Mouse (Mus musculus) lung, embryonic 15.5 days (tissue): ENCODE measurements around the gene Snap25. TPM values are rescaled to one million over a fixed set of nuclear protein-coding genes. Genes with fewer than 3 reads are reported as not detected.
A peak's percentile ranks its signal among the peaks of the same experiment; 100 is the strongest.

Experiments used
- ATAC-seq: fragments of 200-750 bp; cut with Nextera tagmentation; 2 replicates; pipeline ENCODE4 v1.8.0; 2017; ENCODE audit warnings: moderate number of reproducible peaks, borderline replicate concordance; ENCODE audit not compliant: low FRiP score, low TSS enrichment; ENCODE audit errors: extremely low read depth
- H3K27ac ChIP-seq: fragments of 300-500 bp; sonication (generic); 2 replicates; pipeline ENCODE4 v1.5.1; 2015; ENCODE audit warnings: moderate library complexity, mild to moderate bottlenecking, inconsistent platforms
- H3K27me3 ChIP-seq: fragments of 300-500 bp; sonication (generic); 2 replicates; pipeline ENCODE4 v1.6.1; 2015; ENCODE audit warnings: inconsistent platforms
- H3K36me3 ChIP-seq: fragments of 300-500 bp; sonication (generic); 2 replicates; pipeline ENCODE4 v1.6.1; 2015; ENCODE audit warnings: inconsistent platforms
- H3K4me1 ChIP-seq: fragments of 300-500 bp; sonication (generic); 2 replicates; pipeline ENCODE4 v1.6.1; 2015; ENCODE audit warnings: inconsistent platforms
- H3K4me2 ChIP-seq: fragments of 300-500 bp; sonication (generic); 2 replicates; pipeline ENCODE4 v1.6.1; 2015; ENCODE audit warnings: inconsistent platforms, mild to moderate bottlenecking, moderate library complexity
- H3K4me3 ChIP-seq: fragments of 300-500 bp; sonication (generic); 2 replicates; pipeline ENCODE4 v1.5.1; 2015; ENCODE audit warnings: mild to moderate bottlenecking, inconsistent platforms
- H3K9ac ChIP-seq: fragments of 300-500 bp; sonication (generic); 2 replicates; pipeline ENCODE4 v1.6.1; 2015; ENCODE audit warnings: inconsistent platforms
- H3K9me3 ChIP-seq: fragments of 300-500 bp; sonication (generic); 2 replicates; pipeline ENCODE4 v1.6.1; 2016; ENCODE audit warnings: inconsistent platforms
- WGBS: fragments of 180-500 bp; shearing (Covaris S2); methylation state at CpG from one replicate; pipeline ENCODE4 v1.1.7; 2015; 5-methylcytosine and 5-hydroxymethylcytosine counted together
- polyA plus RNA-seq: library from polyadenylated mRNA; unstranded; fragments of >200 nt; fragmentation: Nextera tagmentation; extraction: Ambion mirVana; gene quantifications from 2 replicates; pipeline ENCODE4 v1.2.1, GENCODE M21; 2015

Gene Snap25
- 1.0 and 1.6 TPM in 2 replicates for polyA plus RNA-seq

DNA sequence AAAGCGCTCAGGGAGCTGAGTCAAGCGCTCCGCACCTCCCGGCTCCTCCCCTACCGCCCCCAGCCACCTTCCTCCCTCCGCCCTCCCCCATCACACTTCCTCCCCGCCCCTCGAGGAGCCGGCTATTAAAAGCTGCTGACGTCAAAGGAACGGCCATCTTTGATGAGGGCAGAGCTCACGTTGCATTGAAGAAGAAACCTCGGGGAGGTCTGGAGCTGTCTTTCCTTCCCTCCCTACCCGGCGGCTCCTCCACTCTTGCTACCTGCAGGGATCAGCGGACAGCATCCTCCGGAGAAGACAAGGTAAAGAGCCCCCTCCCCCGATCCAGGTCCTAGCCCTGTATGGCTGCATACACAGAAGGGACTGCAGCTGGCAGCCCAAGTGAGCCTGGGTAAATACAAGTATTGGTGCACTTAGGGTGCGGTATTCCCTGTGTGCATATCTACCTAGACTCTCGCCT, at the start of gene Snap25:
Snap25 (plus strand) TSS at position 155 of the 460 bp plus-strand sequence.
- Histone ChIP-seq H3K27ac (no peak within 1 kb of the TSS), H3K9me3 (no peaks in the 10 kb centered on the region), H3K9ac (no peak within 1 kb of the TSS), H3K4me2 (peak within 1 kb of the TSS; percentile 55), H3K4me3 (peak within 1 kb of the TSS; percentile 29), H3K27me3 (peaks cover 22% of the 10 kb centered on the region), H3K36me3 (no peaks in the 10 kb centered on the region), H3K4me1 (peaks cover 8% of the 10 kb centered on the region)
- peak; percentile 23; the same call in 1 of the 2 replicates for ATAC-seq
- WGBS = under 1% methylated on average over 20 of the region's 20 CpGs

DNA sequence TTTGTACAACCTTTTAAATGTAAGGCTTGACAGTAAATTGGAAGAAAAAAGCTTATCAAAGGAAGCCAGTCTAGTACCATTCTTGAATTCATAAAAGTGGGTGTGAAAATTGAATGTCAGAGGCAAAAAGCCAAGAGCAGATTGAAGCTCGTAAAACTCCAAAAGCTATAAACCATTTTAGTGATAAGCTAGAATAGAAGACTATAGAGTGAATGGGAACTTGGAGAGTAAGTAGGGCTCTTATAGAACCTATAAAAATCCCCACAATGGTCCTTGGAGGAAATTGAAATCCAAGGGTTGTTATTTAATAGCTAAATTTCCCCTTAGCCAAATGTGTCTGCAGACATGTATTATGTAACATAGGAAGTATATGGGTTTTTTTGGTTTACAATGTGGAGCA, 46.3 kb upstream of the Snap25 start:
- Histone ChIP-seq H3K4me3 (no peak overlapping the region), H3K4me1 (peaks cover 13% of the 10 kb centered on the region), H3K9me3 (no peaks in the 10 kb centered on the region), H3K4me2 (no peak overlapping the region), H3K27ac (no peak overlapping the region), H3K9ac (no peak overlapping the region), H3K27me3 (no peaks in the 10 kb centered on the region), H3K36me3 (no peaks in the 10 kb centered on the region)
- 70% methylated on average over 1 of the region's 1 CpGs for WGBS
- ATAC-seq = no peak

DNA sequence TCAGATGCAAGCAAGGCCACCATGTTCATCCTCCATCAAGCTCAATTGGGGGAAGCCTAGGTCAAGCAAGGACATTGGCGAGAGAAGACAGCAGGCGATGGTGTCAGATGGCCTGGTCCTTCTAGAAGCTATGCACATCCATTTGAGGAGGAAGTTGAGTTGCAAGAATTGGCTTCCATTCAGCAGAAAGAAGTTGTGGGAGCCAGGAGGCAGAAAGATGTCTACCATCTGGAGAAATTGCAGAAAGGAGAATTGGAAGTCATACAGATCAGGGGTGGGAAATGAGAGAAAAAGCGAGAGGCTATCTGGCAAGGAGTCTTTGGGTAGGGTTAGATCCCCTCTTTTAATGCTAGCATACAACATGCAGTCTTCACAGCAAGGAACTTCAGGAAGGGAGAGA, 44.1 kb upstream of the Snap25 start:
- Histone ChIP-seq H3K27me3 (no peaks in the 10 kb centered on the region), H3K4me2 (no peak overlapping the region), H3K4me3 (no peak overlapping the region), H3K36me3 (no peaks in the 10 kb centered on the region), H3K27ac (no peak overlapping the region), H3K4me1 (peaks cover 13% of the 10 kb centered on the region), H3K9me3 (no peaks in the 10 kb centered on the region), H3K9ac (no peak overlapping the region)
- 0 out of 2 replicates have a peak, but pooled peaks have one; percentile 57 for ATAC-seq
- WGBS = 67% methylated on average over 3 of the region's 3 CpGs

DNA sequence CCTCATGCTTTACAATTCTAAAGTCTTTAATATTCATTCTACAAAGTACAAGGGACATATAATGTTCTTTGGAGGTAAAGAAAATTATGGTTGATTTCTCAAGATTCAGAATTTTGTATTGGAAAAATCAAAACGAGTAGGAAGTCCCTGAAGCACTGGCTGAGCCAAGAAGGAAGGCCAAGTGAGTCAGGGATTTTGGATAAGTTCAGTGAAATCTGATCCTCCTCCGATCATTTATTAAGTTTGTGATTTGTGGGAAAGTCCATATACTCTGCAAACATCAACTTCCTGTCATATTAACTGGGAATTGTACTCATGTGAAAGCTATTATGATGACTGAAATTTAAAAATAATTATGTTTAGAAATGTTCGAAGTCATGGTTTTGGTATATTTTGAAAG, 43.6 kb upstream of the Snap25 start:
- no peaks in the 10 kb centered on the region for H3K9me3 ChIP-seq
- 48% methylated on average over 3 of the region's 3 CpGs for WGBS
- no peaks in the 10 kb centered on the region for H3K27me3 ChIP-seq
- no peaks in the 10 kb centered on the region for H3K36me3 ChIP-seq
- peaks cover 13% of the 10 kb centered on the region for H3K4me1 ChIP-seq
- no peak overlapping the region for H3K4me3 ChIP-seq
- H3K4me2 ChIP-seq = no peak overlapping the region
- no peak; the same call in 1 of the 2 replicates for ATAC-seq
- no peak overlapping the region for H3K9ac ChIP-seq
- H3K27ac ChIP-seq = no peak overlapping the region

DNA sequence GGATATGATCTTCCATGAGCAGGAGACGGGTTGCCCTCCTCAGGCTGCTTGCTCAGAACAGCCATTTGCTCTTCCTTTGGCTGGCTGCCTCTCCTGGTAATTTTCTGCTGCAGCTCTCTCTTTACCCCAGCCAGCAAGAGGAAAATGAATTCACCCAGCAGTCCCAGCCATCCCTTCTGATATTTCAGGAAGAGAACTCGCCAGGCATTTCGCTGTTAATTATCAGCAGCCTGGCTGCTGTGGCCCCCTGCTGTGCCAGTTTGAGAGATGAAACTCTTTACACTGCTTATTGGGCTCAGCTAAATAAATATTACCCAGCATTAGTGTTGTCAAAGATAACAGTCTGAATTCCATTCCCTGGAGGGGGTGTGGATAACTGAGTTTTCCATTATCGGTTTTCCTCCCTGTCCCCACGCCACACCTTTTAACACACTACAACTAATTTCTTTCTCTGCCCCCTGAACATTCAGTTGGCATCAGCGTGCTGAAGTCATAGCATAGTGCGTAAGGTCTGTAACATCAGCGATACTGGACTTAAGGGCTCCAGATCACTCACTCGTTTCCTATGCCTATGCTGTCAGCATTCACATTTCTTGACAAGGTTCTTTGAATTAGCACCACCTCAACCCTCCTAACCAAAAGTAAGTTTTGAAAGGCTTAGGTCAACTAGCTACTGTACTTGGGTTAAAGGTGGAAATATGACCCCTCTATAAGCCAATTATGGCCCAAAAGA, 42.5 kb upstream of the Snap25 start:
- H3K9ac ChIP-seq = no peak overlapping the region
- H3K4me2 ChIP-seq = no peak overlapping the region
- H3K36me3 ChIP-seq = no peaks in the 10 kb centered on the region
- H3K9me3 ChIP-seq = no peaks in the 10 kb centered on the region
- no peaks in the 10 kb centered on the region for H3K27me3 ChIP-seq
- H3K27ac ChIP-seq = no peak overlapping the region
- H3K4me1 ChIP-seq = peaks cover 13% of the 10 kb centered on the region
- WGBS = 34% methylated on average over 9 of the region's 9 CpGs
- H3K4me3 ChIP-seq = no peak overlapping the region
- no peak for ATAC-seq

DNA sequence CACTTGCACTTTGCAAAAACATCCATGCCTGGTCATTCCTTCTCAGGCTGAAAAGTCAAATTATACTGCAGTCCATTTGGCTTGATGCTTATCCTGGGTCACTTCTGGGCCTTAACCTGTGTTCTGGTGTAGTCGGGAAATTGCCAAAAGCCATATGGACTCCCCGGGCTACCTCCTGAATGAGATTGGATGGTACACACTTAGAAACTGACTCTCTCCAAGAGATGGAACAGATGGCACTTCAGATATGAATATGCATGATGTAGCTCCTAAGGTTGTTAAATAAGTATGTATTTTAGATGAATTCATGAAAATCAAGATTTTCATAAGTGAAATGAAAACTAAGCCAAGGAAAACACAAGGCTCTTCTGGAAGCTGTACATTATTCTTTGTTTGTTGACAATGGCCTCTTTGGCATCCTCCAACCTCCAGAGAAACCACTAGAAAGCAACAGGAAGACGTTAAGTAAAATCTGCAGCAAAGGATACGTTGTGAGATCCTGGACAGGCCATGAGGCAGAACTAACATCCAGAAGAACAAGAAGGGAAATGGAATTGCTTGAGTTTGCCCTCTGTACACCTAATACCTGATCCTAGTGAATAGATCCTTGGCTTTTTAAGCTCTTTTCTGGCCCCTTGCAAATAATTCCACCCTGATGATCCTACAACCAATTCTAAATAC, 39.0 kb upstream of the Snap25 start:
- peaks cover 32% of the 10 kb centered on the region for H3K4me1 ChIP-seq
- H3K9me3 ChIP-seq = no peaks in the 10 kb centered on the region
- no peak overlapping the region for H3K4me3 ChIP-seq
- H3K9ac ChIP-seq = no peak overlapping the region
- no peaks in the 10 kb centered on the region for H3K27me3 ChIP-seq
- no peaks in the 10 kb centered on the region for H3K36me3 ChIP-seq
- H3K27ac ChIP-seq = no peak overlapping the region
- 70% methylated on average over 4 of the region's 4 CpGs for WGBS
- ATAC-seq = no peak
- no peak overlapping the region for H3K4me2 ChIP-seq

DNA sequence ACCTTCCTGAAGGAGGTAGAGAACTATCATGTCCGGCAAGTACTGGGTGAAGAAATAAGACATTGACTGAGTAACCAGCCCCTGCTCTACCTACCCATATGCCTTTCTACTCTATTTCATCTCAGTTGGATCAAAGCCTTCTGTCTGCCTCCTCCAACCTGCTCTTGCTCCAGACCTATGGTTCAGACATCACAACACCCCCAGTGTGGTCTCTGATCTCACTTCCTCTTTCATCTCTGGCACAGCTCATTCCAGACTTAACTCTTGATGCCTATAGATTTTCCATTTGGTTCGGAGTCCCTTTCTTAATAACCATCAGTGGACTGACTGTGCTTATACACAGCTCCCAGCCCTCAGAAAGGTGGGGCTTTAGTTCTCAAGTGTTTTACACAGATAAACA, 37.1 kb upstream of the Snap25 start:
- peaks cover 26% of the 10 kb centered on the region for H3K4me1 ChIP-seq
- no peak overlapping the region for H3K4me3 ChIP-seq
- WGBS = 67% methylated on average over 2 of the region's 2 CpGs
- H3K27ac ChIP-seq = no peak overlapping the region
- H3K9ac ChIP-seq = no peak overlapping the region
- no peak for ATAC-seq
- no peak overlapping the region for H3K4me2 ChIP-seq
- no peaks in the 10 kb centered on the region for H3K9me3 ChIP-seq
- H3K36me3 ChIP-seq = no peaks in the 10 kb centered on the region
- no peaks in the 10 kb centered on the region for H3K27me3 ChIP-seq

DNA sequence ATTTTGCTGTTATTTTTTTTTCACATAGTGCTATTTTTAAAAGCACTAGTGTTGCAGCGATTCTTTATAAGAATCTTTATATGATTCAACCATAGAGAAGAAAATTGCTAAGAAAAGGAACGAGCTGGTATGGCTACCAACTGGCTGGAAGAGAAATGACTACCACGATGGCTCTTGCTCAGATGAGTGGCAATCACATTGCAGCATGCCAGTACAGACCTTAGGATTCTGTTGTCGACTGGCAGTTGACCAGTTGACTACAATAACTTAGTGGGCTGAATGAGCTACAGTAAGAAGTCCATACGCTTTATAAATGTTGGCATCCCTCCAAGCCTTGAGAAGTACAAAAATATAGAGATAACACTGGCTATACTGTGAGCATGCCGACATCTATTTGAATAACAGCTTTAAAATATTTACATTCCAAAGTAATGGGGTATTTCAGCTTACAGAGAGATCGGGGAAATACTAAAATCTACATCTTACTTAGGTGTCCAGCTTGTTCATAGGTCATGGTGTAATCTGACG, 36.3 kb upstream of the Snap25 start:
- Histone ChIP-seq H3K4me3 (no peak overlapping the region), H3K9me3 (no peaks in the 10 kb centered on the region), H3K36me3 (no peaks in the 10 kb centered on the region), H3K9ac (no peak overlapping the region), H3K4me1 (peaks cover 26% of the 10 kb centered on the region), H3K27ac (peak overlapping the region; percentile 91), H3K4me2 (no peak overlapping the region), H3K27me3 (no peaks in the 10 kb centered on the region)
- no peak for ATAC-seq
- WGBS = 23% methylated on average over 8 of the region's 8 CpGs

DNA sequence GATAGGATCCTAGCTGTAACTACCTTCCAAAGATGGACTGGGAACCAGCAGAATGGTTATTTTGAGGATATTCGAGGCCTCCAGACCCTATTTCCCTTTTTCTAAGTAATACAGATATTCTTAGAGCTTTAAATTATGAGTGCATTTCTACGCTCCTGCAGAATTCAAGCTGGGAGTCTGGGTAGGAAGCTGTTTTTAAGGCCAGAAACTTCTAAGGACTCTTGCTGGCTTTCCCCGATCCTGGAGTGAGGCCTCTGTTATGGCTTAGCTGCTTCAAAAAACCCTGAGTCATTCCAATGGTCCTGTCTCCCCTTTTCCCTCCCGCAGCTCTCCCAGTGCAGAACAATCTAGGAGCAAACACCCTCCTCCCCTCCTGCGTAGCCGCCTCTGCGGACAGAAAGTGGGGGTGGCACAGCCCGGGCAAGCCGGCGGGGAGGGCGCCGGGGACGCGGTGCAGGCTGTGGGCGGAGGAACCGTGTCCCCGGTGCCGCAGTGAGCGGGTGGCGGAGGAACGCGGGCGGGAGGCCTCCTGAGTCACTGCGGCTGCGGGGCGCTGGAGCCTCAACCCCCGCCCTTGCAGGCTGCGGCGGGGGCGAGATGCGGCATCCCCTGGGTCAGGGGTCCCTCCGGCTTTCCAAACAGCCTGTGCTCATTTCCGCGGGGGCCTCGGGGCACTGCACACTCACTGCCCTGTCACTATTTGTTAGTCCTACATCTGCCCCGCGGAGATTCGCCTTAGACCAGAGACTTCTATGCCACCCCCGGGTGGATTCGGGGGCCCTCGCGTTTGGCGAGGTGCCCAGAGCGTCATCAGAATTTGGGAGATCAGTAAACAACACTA, 34.7 kb upstream of the Snap25 start:
- Histone ChIP-seq H3K9me3 (no peaks in the 10 kb centered on the region), H3K4me1 (peaks cover 26% of the 10 kb centered on the region), H3K9ac (peak overlapping the region; percentile 56), H3K27ac (peak overlapping the region; percentile 91), H3K27me3 (no peaks in the 10 kb centered on the region), H3K4me2 (peak overlapping the region; percentile 92), H3K4me3 (peak overlapping the region; percentile 49), H3K36me3 (no peaks in the 10 kb centered on the region)
- ATAC-seq = peak; percentile 79
- 3% methylated on average over 44 of the region's 44 CpGs for WGBS

DNA sequence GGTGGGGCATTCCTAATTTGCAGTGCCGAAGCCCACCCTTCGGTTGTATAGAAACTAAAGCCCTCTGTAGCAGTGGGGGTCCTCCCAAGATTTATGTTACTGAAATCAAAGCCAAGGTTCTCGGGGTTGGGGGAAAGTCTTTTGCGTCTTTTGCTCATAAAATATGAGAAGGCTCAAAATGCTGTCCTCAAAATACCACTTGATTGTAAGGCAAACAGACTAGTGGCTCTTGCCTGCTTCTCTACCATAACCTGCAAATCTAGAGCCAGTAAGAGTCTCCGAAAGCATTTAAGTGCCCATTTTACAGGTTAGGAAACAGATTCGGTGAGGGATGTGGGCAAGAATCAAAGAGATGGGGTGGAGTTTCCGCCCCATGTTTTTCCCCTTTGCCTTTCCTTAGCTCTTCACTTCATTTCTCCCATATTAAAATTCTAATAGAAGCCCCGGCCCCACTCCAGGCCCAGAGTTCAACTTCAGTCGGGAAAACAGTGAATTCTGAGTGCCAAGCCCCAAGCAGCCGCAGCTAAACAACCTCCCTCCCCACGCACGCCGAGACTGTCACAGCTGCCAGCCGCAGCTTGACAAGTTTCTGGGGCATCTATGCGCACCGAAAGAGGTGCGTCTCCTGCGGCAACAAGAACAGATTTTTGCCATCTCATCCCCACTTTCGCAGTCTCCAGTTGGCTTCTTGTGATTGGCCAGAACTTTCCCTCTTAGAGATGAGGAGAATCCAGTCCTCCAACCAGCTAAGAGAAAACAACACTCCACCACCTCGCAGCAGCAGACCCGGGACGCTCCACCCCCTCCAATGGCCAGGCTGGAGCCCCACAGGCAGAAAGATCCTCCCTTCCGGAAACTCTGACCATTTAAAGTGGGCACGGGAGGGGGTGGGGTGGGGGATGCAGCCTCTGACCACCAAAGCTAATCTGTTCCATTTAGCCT, 33.7 kb upstream of the Snap25 start:
- Histone ChIP-seq H3K9me3 (no peaks in the 10 kb centered on the region), H3K4me2 (peak overlapping the region; percentile 92), H3K9ac (peak overlapping the region; percentile 56), H3K4me1 (peaks cover 26% of the 10 kb centered on the region), H3K36me3 (no peaks in the 10 kb centered on the region), H3K4me3 (peak overlapping the region; percentile 49), H3K27me3 (no peaks in the 10 kb centered on the region), H3K27ac (peak overlapping the region; percentile 91)
- peak; percentile 91 for ATAC-seq
- WGBS = under 1% methylated on average over 24 of the region's 24 CpGs
